Mouse (Mus musculus): Measurements from ENCODE around the gene Pcolce. TPM values are rescaled to one million over a fixed set of nuclear protein-coding genes. Genes with fewer than 3 reads are reported as not detected.

Gene Pcolce
- polyA plus RNA-seq, 1 experiment = 3.2 TPM

GRCm38 (mm10) chr5:137561556-137561955 lies 52.0 kb downstream of the Pcolce start:
- no peak for TF ChIP-seq CTCF (IDR thresholded peaks at IDR 0.05; ENCODE audit: low read depth, low read length)
- TF ChIP-seq POLR2A (IDR thresholded peaks at IDR 0.05; ENCODE audit: borderline replicate concordance, low read depth, low read length) = no peak
- no peak overlapping the region for H3K4me3 ChIP-seq (ENCODE audit: insufficient read depth, low read length)

More at GRCm38 (mm10) chr5:137561556-137561955, 52.0 kb downstream of the Pcolce start:
- H3K27ac ChIP-seq (ENCODE audit: insufficient read depth, low read depth, low read length) = no peak overlapping the region
- peaks cover 3% of the 10 kb centered on the region for H3K4me1 ChIP-seq (ENCODE audit: control insufficient read depth, insufficient read depth, low read length)

Other genes with a start within 250 kb of the Pcolce start
- gene Zan, start 136.7 kb downstream of the Pcolce start, polyA plus RNA-seq (2012; ENCODE audit: insufficient read depth, insufficient read length, missing spikeins) = not detected in 2 replicates
- gene Pop7, start 111.3 kb downstream of the Pcolce start, polyA plus RNA-seq (2012; ENCODE audit: insufficient read depth, insufficient read length, missing spikeins) = 15.8 and 17.4 TPM in 2 replicates
- 42.0 and 48.3 TPM in 2 replicates for gene Gigyf1, start 95.2 kb downstream of the Pcolce start, polyA plus RNA-seq (2012; ENCODE audit: insufficient read depth, insufficient read length, missing spikeins)
- gene Epo, start 80.5 kb downstream of the Pcolce start, polyA plus RNA-seq (2012; ENCODE audit: insufficient read depth, insufficient read length, missing spikeins) = not detected in 2 replicates
- 547 and 604 TPM in 2 replicates for gene Gnb2, start 80.3 kb downstream of the Pcolce start, polyA plus RNA-seq (2012; ENCODE audit: insufficient read depth, insufficient read length, missing spikeins)
- not detected in 2 replicates for gene Actl6b, start 60.3 kb downstream of the Pcolce start, polyA plus RNA-seq (2012; ENCODE audit: insufficient read depth, insufficient read length, missing spikeins)
- gene Tfr2, start 43.9 kb downstream of the Pcolce start, polyA plus RNA-seq (2012; ENCODE audit: insufficient read depth, insufficient read length, missing spikeins) = 1.7 TPM in 1 of 2 replicates, not detected in the other
- gene Mospd3, start 12.7 kb downstream of the Pcolce start, polyA plus RNA-seq (2012; ENCODE audit: insufficient read depth, insufficient read length, missing spikeins) = 64.0 and 69.9 TPM in 2 replicates
- not detected in 2 replicates for gene Fbxo24, start 15.2 kb upstream of the Pcolce start, polyA plus RNA-seq (2012; ENCODE audit: insufficient read depth, insufficient read length, missing spikeins)
- gene Lrch4, start 15.3 kb upstream of the Pcolce start, polyA plus RNA-seq (2012; ENCODE audit: insufficient read depth, insufficient read length, missing spikeins) = 209 and 221 TPM in 2 replicates
- 37.5 and 42.1 TPM in 2 replicates for gene Gm20605, start 15.4 kb upstream of the Pcolce start, polyA plus RNA-seq (2012; ENCODE audit: insufficient read depth, insufficient read length, missing spikeins)
- gene Sap25, start 27.6 kb upstream of the Pcolce start, polyA plus RNA-seq (2012; ENCODE audit: insufficient read depth, insufficient read length, missing spikeins) = 107 and 128 TPM in 2 replicates
- not detected in 2 replicates for gene Irs3, start 31.9 kb upstream of the Pcolce start, polyA plus RNA-seq (2012; ENCODE audit: insufficient read depth, insufficient read length, missing spikeins)
- gene Agfg2, start 70.9 kb upstream of the Pcolce start, polyA plus RNA-seq (2012; ENCODE audit: insufficient read depth, insufficient read length, missing spikeins) = 18.1 and 22.5 TPM in 2 replicates
- gene Nyap1, start 127.8 kb upstream of the Pcolce start, polyA plus RNA-seq (2012; ENCODE audit: insufficient read depth, insufficient read length, missing spikeins) = 1.5 and 1.9 TPM in 2 replicates
- 179 and 198 TPM in 2 replicates for gene Tsc22d4, start 131.9 kb upstream of the Pcolce start, polyA plus RNA-seq (2012; ENCODE audit: insufficient read depth, insufficient read length, missing spikeins)
- 28.3 and 36.2 TPM in 2 replicates for gene Ppp1r35, start 165.1 kb upstream of the Pcolce start, polyA plus RNA-seq (2012; ENCODE audit: insufficient read depth, insufficient read length, missing spikeins)
- 31.3 and 35.4 TPM in 2 replicates for gene Mepce, start 173.9 kb upstream of the Pcolce start, polyA plus RNA-seq (2012; ENCODE audit: insufficient read depth, insufficient read length, missing spikeins)
- gene Zcwpw1, start 174.0 kb upstream of the Pcolce start, polyA plus RNA-seq (2012; ENCODE audit: insufficient read depth, insufficient read length, missing spikeins) = 6.1 TPM in 2 replicates
- gene Pilra, start 222.5 kb upstream of the Pcolce start, polyA plus RNA-seq (2012; ENCODE audit: insufficient read depth, insufficient read length, missing spikeins) = 15.5 and 16.8 TPM in 2 replicates
- gene Pilrb1, start 244.3 kb upstream of the Pcolce start, polyA plus RNA-seq (2012; ENCODE audit: insufficient read depth, insufficient read length, missing spikeins) = 15.2 and 19.7 TPM in 2 replicates